Mouse (Mus musculus) kidney, postnatal 14 days (tissue): Measurements from ENCODE around the gene Gpatch2l.

Experiments
- DNase-seq: peaks from one replicate; pipeline ENCODE4 v3.0.0; 2022; ENCODE audit warnings: mixed read lengths

Gene Gpatch2l

DNA sequence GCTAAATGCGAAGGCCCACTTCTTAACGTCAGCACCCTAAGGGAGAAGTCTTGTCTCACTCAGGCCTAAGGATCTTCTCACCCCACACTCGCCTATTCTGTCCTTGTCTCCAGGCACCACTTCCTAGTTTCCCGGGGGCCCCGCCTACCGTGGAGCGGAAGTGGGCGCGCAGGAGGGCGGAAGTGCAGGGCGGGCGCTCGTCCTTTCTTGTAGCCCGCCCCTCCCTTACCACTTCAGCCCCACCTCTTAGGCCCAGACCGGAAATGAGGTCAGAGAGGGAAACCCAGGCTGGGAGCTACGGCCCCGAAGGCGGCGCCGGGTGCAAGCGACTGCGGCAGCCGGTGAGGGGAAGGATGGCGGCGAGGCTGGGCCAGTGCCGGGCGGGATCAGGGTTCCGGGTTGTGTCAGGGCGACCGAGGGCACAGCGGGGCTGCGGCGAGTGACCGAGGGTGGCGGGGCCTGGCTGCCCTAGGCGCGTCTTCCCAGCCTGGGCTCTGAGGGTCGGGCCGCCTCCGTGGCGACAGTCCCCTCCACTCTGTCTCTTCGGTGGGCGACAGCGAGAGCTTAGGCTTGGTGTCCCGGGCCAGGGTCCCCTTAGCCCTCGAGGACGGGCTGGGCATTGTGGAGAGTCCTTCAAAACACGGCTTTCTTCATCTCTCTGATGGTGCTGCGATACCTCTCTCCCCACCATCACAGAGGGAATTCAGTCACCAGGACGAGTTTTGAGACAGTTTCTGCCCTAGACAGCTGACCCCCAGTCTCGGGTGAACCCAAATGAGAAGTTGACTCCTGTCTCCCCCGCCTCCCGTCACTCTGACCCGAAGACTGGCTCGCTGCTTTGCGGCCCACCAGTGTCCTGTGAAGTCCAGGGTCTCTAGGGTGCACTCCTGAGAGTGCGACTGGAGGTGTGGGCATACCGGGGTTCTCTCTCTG is at the start of gene Gpatch2l:
TSS of gene Gpatch2l (plus strand) at position 255 of the 933 bp plus-strand sequence.
- DNase-seq, result peak; percentile 96

GRCm38 (mm10) chr12:86192036-86192449 is 49.6 kb upstream of the Gpatch2l start:
- DNase-seq, result no peak

- no peak for DNase-seq
These were observed 44.7 kb upstream of the Gpatch2l start for GRCm38 (mm10) chr12:86196944-86197343.

- no peak for DNase-seq
These were observed 38.1 kb upstream of the Gpatch2l start for GRCm38 (mm10) chr12:86203443-86204057.

DNA sequence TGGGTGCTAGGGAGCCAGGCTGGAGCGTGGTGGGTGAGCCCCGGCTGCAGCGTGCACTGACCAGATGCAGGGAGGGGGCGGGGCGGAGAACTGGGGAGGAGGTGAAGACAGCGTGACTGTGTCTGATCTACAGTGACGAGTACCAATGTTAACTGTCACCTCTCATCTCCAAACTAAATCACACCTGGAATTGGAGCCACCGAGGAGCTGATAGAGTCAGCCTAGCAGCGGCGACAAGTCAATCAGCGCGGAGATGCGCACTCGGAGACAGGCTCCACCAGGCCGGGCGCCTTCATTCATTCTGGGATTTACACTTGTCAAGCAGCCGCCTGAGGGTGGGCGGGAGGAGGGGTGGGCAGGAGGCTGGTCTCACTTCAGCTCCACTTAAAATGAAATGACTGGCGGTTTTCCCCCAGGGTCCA is 30.5 kb upstream of the Gpatch2l start:
- no peak for DNase-seq

DNA sequence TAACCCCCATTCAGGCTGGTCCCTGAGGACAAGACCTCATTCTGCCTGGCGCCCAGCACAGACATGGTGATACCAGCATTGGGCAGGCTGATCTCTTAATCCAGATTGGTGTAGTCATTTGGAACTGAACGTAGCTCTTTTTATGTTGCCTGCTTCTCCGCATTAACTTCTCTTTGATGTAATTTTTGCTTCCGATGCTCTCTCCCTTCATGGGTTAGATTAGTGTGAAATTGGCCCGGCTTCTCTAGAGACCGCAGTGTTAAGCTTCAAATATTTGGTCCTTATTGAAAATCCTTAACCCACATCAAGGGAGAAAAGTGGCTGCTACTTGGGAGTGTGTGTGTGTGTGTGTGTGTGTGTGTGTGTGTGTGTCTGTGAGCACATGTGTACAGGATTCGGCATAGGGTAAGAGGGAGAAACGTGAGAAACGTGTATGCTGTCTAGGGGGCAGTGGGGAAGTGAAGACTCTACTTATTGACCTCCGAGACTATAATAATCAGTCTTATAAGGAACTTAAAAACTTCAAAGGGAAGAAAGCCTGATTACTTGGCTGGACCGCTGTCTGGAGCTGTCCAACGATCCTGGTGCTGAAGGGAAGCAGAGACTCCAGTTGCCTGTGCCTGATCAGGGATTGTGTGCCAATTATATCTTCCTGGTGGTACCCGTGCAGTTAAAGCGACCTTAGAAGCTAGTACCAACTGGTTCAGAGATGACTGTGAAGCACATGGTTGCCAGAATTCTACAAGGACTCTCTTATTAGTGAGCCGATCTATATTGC is 28.8 kb upstream of the Gpatch2l start:
- DNase-seq, result peak; percentile 65

GRCm38 (mm10) chr12:86214201-86214600 is 27.5 kb upstream of the Gpatch2l start:
- no peak for DNase-seq

DNA sequence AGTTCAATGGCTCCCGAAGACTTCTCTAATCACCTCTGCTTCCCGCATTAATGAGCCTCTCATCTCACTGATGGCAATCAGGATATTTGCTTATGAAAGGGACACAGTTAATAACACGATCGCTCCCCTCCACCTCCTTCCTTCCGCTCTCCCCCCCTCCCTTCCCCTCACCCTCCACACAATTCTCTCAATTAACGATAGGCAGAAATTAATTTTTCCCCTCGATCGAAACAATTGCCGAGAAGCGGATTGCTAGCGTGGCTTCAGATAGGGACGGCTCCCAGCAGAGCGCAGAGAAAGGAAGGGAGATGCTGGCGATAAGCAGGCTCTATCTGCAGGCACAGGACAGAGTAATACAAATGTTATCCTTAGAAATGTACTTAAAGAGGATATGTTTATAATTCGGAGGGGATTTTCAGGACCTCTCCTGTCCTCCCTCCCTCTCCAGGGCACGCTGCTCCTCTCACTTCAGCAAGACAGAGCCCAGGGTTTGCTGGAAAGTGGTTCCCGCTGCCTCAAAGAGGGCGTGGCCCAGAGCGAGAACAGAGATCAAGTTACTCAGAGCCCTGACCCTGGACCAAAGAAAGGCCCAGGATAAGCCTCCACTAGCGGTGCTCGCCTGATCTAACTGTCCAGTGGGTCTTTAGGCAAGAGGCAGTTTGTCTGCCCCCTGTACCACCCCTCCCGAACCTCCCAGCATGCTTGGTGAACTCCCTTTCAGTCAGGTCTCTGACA is 24.8 kb upstream of the Gpatch2l start:
- no peak for DNase-seq

DNA sequence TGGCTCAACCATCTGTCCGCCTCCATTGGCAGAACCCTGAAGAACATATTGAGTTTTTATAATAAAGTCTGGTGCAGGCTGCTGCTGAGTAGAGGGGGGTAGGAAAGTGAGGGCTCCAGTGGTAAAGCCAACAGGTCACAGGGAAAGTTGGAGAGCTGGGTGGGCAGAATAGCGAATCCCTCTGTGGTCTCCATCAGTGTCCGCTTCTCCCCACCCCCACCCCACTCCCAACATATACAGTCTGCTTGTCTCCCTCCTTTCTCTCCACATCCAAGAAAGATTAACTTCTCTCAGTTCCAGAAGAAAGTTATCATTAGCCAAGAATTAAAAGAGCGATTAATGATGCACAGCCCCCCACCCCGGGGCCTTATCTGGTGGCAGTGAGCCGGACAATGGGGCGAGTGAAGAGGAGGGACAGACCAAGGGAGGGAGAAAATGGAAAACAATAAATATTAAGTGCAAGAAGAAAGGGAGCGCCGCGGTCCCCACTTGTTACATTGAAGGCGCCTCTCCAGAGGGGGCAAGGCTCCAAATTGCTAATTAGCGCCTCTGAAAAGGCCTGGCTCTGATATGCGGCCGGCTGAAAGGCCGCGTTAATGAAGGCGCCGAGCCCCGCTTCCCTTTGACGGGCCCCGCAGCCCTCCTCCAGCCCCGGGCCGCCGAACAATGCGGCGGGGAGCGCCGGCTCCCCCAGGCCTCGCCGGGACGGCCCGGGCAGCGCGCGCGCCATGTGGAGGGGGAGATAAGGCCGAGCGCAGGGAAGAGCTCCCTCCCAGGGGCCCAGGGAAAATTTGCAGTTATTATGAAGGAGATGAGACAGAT is 21.2 kb upstream of the Gpatch2l start:
- no peak for DNase-seq

- DNase-seq, result no peak
These were observed 20.5 kb upstream of the Gpatch2l start for GRCm38 (mm10) chr12:86221074-86221703.

DNA sequence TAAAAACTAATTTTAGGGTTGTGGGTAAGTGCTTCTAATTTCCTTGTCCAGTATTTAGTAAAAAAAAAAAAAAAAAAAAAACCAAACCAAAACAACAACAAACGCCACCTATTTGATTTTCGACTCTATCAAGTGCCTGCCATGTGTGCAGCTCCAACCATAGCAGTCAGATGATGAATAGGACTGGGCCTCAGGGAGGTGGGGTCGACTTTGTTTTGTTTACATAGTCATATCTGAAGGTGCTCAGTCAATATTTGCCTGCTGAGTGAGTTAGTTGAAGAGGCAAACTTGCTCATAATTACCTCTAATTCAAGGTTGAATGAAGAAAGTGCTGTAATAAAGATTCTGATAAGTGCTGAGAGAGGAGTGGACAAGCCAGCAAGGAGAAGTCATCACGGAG is 7.4 kb upstream of the Gpatch2l start:
- DNase-seq, result no peak

DNA sequence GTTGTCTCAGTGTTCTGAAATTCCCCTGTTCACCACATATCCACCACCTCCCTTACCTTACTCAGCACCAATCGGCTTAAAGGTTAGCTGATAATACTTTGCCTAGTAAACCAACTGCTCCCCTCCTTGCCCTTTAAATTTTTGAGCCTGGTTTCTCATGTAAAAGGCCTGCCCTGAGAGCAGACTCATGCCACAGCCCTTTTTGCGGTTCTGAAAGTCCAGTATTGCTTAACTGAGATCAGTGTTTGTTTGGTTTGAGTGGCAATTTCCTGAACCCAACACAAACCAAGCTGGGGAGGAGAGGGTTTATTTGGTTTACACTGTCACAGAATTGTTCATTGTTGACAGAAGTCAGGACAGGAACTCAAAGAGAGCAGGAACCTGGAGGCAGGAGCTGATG is 2.9 kb upstream of the Gpatch2l start:
- no peak for DNase-seq

DNA sequence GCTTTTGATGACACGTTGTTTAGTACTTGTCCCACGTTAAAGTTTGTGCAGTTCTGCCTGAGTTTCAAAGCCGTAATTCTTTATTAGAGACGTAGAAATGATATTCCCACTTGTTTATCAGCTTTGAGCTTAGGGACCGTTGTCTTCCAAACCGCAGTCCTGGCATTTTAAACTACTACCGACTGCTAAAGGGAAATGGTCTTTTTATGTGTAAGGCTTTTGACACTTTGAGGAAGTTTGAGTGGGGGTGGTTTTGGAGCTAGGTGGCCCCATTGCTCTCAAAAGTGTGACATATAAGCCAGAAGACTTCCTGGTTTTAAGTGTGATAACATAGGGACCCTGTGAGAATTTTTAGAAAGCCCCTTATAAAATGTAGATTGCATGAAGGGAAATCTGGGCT is 905 bp downstream of the Gpatch2l start:
- no peak for DNase-seq

DNA sequence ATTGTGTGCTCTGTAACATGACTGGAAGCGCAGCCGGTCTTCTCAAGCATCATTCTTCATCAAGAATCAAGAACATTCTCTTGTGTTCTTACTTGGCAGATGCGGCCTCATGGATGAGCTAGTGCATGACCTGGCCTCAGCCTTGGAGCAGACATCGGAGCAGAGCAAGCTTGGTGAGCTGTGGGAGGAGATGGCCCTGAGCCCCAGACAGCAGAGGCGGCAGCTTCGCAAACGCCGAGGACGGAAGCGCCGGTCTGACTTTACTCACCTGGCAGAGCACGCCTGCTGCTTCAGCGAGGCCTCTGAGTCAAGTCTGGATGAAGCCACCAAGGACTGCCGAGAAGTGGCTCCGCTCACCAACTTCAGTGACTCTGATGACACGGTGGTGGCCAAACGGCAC is 2.3 kb downstream of the Gpatch2l start:
- DNase-seq, result no peak

- DNase-seq, result no peak
These were observed 8.5 kb downstream of the Gpatch2l start for GRCm38 (mm10) chr12:86250183-86250582.

DNA sequence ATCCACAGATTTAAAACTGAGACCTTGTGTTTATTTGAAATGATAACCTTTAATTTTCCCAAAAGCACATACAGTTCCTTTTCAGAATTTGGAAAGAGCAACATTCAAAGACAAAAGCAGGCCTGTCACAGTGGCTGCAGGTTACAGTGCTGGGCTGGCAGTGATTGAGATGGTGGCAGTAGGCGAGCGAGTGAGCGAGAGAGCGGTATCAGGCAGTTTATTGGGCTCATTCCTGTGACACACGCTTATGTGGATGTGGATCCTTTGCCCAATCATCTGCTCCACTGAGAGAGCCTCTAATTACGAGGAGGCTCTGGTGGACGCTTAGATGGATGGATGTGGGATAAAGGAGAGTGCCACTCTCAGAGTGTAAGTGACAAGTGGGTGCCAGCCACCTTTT is 13.3 kb downstream of the Gpatch2l start:
- no peak for DNase-seq

DNA sequence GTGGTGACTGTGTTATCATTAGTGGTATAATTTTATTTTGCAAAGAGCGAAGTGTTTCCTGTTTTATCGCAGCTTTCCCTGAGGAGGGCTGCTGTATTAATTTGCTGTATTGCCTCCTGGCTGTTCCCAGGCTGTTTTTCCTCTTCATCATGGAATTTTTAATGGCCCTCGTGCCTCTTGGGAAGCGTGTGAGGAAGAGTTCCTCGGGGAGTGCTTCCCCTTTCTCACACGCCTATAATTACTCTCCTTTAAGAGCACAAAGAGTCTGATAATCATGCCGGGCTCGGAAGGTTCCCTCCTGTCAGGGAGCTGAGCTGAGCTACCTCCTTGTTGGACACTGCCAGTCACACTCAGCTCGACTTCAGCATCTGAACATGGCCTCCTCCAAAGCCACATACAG is 30.0 kb downstream of the Gpatch2l start:
- no peak for DNase-seq

GRCm38 (mm10) chr12:86274246-86274645 is 32.6 kb downstream of the Gpatch2l start:
- no peak for DNase-seq

DNA sequence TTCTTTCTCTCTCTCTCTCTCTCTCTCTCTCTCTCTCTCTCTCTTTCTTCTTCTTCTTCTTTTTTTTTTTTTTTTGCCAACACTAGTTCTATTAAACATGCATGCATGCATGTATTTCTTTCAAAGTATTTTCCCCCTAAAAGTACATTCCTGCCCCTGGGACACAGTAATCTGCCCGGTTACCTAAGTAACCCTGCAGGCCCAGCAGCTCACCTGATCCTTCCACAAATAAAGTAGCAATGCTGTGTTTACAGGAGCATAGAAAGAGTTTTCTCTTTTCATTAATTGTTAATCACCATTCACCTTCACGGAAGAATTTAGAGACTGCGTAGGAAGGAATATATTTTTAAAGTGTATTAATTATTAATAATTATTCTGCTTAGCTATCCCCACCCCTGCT is 34.1 kb downstream of the Gpatch2l start:
- DNase-seq, result peak; percentile 31

GRCm38 (mm10) chr12:86276463-86276862 is 34.8 kb downstream of the Gpatch2l start:
- DNase-seq, result no peak

GRCm38 (mm10) chr12:86276895-86277294 is 35.2 kb downstream of the Gpatch2l start:
- no peak for DNase-seq
